Mouse (Mus musculus) megakaryocyte-erythroid progenitor cell, adult 5-6 weeks (primary cell): Measurements from ENCODE around the gene Sugct. TPM values are rescaled to one million over a fixed set of nuclear protein-coding genes. Genes with fewer than 3 reads are reported as not detected.

Source experiments
- ATAC-seq: replicated peaks from 2 replicates; pipeline ENCODE4 v1.8.0; 2016; ENCODE audit warnings: mild to moderate bottlenecking, inconsistent platforms; ENCODE audit not compliant: severe bottlenecking, poor library complexity, low FRiP score, low TSS enrichment
- total RNA-seq, 2 experiments: library from RNA; stranded (forward) in 1 of 2; stranded (reverse) in 1 of 2; fragments of 200-1000, 215-1000 nt in 1 of 2; fragments of >200 nt in 1 of 2; fragmentation: Nextera tagmentation in 1 of 2; gene quantifications; 2 replicates each; pipeline ENCODE4 v1.2.3; 2014 to 2017

Gene Sugct
- total RNA-seq, 2 experiments from 2014 or later, result not detected

DNA sequence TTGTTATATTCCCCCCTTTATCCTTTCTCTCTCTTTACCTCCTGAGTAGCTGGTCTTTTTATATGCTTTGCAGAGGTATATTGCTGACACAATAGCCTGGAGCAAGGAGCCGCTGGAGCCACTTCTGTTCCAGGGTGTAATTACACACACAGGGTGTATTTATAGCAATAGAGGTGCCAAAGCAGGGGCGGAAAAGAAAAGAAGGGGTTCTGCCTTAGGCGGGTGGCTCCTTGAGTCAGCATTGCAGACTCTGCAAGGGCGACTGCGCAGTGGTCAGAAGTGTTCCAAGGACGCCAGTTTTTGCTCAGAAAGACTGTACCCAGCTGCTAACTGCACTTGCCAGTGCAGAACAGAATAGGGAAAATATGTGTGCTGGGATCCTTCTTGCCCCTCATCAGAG, 869.7 kb downstream of the Sugct start:
- no peak for ATAC-seq

DNA sequence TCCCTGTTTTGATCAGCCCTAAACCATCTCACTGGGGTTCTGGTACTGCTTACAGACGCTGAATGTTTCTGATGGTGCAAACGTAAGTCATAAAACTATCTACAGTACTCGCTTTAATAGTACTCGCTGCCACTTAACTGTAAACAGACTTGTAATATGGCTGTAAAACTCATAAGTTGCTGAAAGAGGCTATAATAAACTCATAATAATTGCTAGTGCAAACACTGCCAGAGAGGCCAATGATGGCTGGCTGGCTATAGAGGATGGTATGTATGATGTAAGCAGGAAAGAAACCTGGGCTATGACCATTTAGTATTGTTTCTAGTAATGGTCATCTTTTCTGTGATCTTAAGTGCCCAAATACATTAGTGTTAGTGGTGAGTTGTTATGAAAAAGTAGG, 873.6 kb downstream of the Sugct start:
- ATAC-seq, result no peak

DNA sequence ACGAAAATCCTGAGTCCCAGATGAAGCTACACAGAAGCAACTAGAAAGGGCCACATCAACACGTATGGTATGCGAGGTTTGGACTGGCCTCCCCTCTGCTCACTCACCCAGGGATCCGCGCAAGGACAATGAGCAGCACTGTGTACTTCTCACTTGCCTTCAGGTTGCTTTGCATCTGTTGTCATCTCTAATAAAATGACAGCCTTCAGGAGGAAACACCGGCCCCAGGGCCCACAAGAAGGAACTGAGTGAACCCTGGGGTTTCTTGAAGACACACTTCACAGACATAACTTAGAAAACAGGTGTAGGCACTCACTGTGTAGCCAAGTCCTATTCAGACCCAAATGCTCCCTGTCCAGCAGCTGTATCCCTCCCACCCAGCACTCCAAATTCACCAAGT, 877.9 kb downstream of the Sugct start:
- no peak for ATAC-seq

DNA sequence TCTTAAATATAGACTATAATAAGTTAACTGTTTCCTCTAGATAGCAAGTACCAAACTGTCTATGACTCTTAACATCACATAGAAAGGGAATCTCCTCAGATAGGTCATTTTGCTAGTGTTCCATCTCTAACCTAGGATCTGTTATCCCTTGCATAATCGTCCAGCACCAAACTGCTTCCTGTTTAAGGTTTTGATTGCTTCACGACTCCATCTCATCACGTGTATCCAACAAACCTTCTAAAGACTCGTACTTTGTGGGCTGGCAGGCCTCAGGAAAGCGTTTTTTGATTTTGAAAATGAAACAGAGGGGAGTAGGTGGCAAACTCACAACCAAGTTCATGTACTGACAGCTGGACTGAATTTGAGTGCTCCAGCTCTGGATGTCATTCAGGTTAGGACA, 878.6 kb downstream of the Sugct start:
- ATAC-seq, result no peak

DNA sequence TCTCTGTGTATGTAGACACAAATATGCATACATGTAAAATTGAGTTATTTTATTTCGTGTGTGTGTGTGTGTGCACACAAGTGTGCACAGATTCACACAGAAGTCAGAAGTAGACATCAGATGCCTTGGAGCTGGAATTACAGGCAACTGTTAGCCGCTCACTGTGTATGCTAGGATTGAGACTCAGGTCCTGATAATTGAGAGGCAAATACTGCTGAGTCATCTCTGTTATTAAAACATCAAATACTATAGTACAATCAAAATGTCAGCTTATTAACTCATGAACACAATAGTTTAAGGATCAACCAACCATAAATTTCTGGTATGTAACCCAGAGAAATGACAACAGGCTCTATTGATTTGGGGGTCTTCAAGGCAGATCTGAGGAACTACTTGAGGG, 883.1 kb downstream of the Sugct start:
- ATAC-seq, result no peak

Other genes starting within 250 kb of the Sugct start
- 46.3 and 59.2 TPM in 2 replicates for gene Mplkip, start 361 bp downstream of the Sugct start, total RNA-seq (2014; fragmentation: Nextera tagmentation)
- gene Mplkip, start 361 bp downstream of the Sugct start, total RNA-seq (2017), result 34.0 and 49.9 TPM in 2 replicates
- gene Cdk13, start 109.5 kb upstream of the Sugct start, total RNA-seq (2014; fragmentation: Nextera tagmentation), result 65.4 and 76.8 TPM in 2 replicates
- gene Cdk13, start 109.5 kb upstream of the Sugct start, total RNA-seq (2017), result 71.8 and 111 TPM in 2 replicates
- gene Rala, start 248.7 kb upstream of the Sugct start, total RNA-seq (2014; fragmentation: Nextera tagmentation), result 6.7 and 8.4 TPM in 2 replicates
- 23.5 and 24.1 TPM in 2 replicates for gene Rala, start 248.7 kb upstream of the Sugct start, total RNA-seq (2017)